Mouse (Mus musculus): ENCODE measurements around the gene Agps.

The Agps gene

GRCm38 (mm10) chr2:75828931-75829610 lies 2.9 kb upstream of the Agps start:
- DNase-seq = no peak

GRCm38 (mm10) chr2:75830233-75830632 lies 1.7 kb upstream of the Agps start:
- no peak for DNase-seq

- DNase-seq = no peak
Measured at GRCm38 (mm10) chr2:75832781-75833180, 804 bp downstream of the Agps start.

GRCm38 (mm10) chr2:75834492-75834891 lies 2.5 kb downstream of the Agps start:
- no peak for DNase-seq

- no peak for DNase-seq
Measured at GRCm38 (mm10) chr2:75842302-75842701, 10.3 kb downstream of the Agps start.

GRCm38 (mm10) chr2:75847708-75848107 lies 15.7 kb downstream of the Agps start:
- no peak for DNase-seq

GRCm38 (mm10) chr2:75852483-75852882 lies 20.5 kb downstream of the Agps start:
- no peak for DNase-seq

- no peak for DNase-seq
Measured at GRCm38 (mm10) chr2:75854136-75854535, 22.2 kb downstream of the Agps start.

GRCm38 (mm10) chr2:75861115-75861514 lies 29.1 kb downstream of the Agps start:
- no peak for DNase-seq

GRCm38 (mm10) chr2:75869604-75870003 lies 37.6 kb downstream of the Agps start:
- peak; percentile 47 to 61 for DNase-seq

- DNase-seq = no peak
Measured at GRCm38 (mm10) chr2:75874008-75874559, 42.1 kb downstream of the Agps start.

GRCm38 (mm10) chr2:75879791-75880190 lies 47.8 kb downstream of the Agps start:
- peak in 1 of 2 experiments; percentile 10 for DNase-seq

- peak; percentile 20 to 52 for DNase-seq
Measured at GRCm38 (mm10) chr2:75883543-75883942, 51.6 kb downstream of the Agps start.

- DNase-seq = no peak
Measured at GRCm38 (mm10) chr2:75891981-75892380, 60.0 kb downstream of the Agps start.

GRCm38 (mm10) chr2:75895711-75896110 lies 63.7 kb downstream of the Agps start:
- DNase-seq = no peak

- DNase-seq = no peak
Measured at GRCm38 (mm10) chr2:75900281-75900680, 68.3 kb downstream of the Agps start.

GRCm38 (mm10) chr2:75901869-75902268 lies 69.9 kb downstream of the Agps start:
- no peak for DNase-seq

GRCm38 (mm10) chr2:75907142-75907541 lies 75.2 kb downstream of the Agps start:
- no peak for DNase-seq

GRCm38 (mm10) chr2:75915040-75915439 lies 83.1 kb downstream of the Agps start:
- DNase-seq = no peak

GRCm38 (mm10) chr2:75923807-75924340 lies 91.9 kb downstream of the Agps start:
- no peak for DNase-seq

- no peak for DNase-seq
Measured at GRCm38 (mm10) chr2:75926061-75926460, 94.1 kb downstream of the Agps start.

GRCm38 (mm10) chr2:75928011-75928410 lies 96.0 kb downstream of the Agps start:
- DNase-seq = no peak

- no peak for DNase-seq
Measured at GRCm38 (mm10) chr2:75929141-75929540, 97.2 kb downstream of the Agps start.

GRCm38 (mm10) chr2:75929786-75930444 lies 97.9 kb downstream of the Agps start:
- DNase-seq = no peak

All from kidney, adult 8-10 months (tissue).